Mouse (Mus musculus) forebrain, embryonic 14.5 days (tissue): ENCODE results near the gene Slc6a15. TPM values are rescaled to one million over a fixed set of nuclear protein-coding genes. Genes with fewer than 3 reads are reported as not detected.

Source experiments
- ATAC-seq: fragments of 200-750 bp; cut with Nextera tagmentation; 2 replicates; pipeline ENCODE4 v1.8.0; 2017; ENCODE audit warnings: mild to moderate bottlenecking, moderate library complexity
- DNase-seq: peaks from one replicate; pipeline ENCODE4 v3.0.0-alpha.2; 2015; ENCODE audit warnings: low spot score
- H3K27ac ChIP-seq: fragments of 300-500 bp; sonication (generic); 2 replicates; pipeline ENCODE4 v1.5.1; 2014; ENCODE audit warnings: low read depth, mild to moderate bottlenecking, control low read depth, low read length, moderate library complexity
- H3K27me3 ChIP-seq: fragments of 300-500 bp; sonication (generic); replicated peaks from 2 replicates; pipeline ENCODE4 v1.6.1; 2014; ENCODE audit warnings: low read length, control low read depth, mixed read lengths; ENCODE audit not compliant: control insufficient read depth, insufficient read depth
- H3K36me3 ChIP-seq: fragments of 300-500 bp; sonication (generic); 2 replicates; pipeline ENCODE4 v1.6.1; 2014; ENCODE audit warnings: low read length, control low read depth; ENCODE audit not compliant: control insufficient read depth, insufficient read depth
- H3K4me1 ChIP-seq: fragments of 300-500 bp; sonication (generic); 2 replicates; pipeline ENCODE4 v1.6.1; 2014; ENCODE audit warnings: antibody characterized with exemption, low read length, control low read depth; ENCODE audit not compliant: control insufficient read depth, insufficient read depth
- H3K4me2 ChIP-seq: fragments of 300-500 bp; sonication (generic); 2 replicates; pipeline ENCODE4 v1.6.1; 2014; ENCODE audit warnings: mild to moderate bottlenecking, control low read depth, low read length
- H3K4me3 ChIP-seq: fragments of 300-500 bp; sonication (generic); 2 replicates; pipeline ENCODE4 v1.5.1; 2014; ENCODE audit warnings: low read depth, low read length, control low read depth
- H3K9ac ChIP-seq: fragments of 300-500 bp; sonication (generic); 2 replicates; pipeline ENCODE4 v1.6.1; 2014; ENCODE audit warnings: mild to moderate bottlenecking, low read length, control low read depth, moderate library complexity
- H3K9me3 ChIP-seq: fragments of 300-500 bp; sonication (generic); replicated peaks from 2 replicates; pipeline ENCODE4 v1.6.1; 2016; ENCODE audit warnings: low read length, control low read depth, mixed read lengths; ENCODE audit not compliant: control insufficient read depth
- WGBS: fragments of 180-500 bp; shearing (Covaris S2); extraction: QIAGEN DNeasy Blood & Tissue Kit; methylation state at CpG from one replicate; pipeline ENCODE4 v1.1.7; 2014; 5-methylcytosine and 5-hydroxymethylcytosine counted together
- polyA plus RNA-seq: library from polyadenylated mRNA; unstranded; fragments of >200 nt; fragmentation: Nextera tagmentation; extraction: Ambion mirVana; gene quantifications from 2 replicates; pipeline ENCODE4 v1.2.1, GENCODE M21; 2014

Gene Slc6a15
- polyA plus RNA-seq, 1 experiment from 2014 or later = 57.6 TPM

GRCm38 (mm10) chr10:103402171-103402570 is 34.6 kb downstream of the Slc6a15 start:
- ATAC-seq (peak; percentile 64), DNase-seq (peak; percentile 81)
- no peak overlapping the region for H3K4me2 ChIP-seq
- no peaks in the 10 kb centered on the region for H3K4me1 ChIP-seq
- no peak overlapping the region for H3K9ac ChIP-seq
- no peaks in the 10 kb centered on the region for H3K36me3 ChIP-seq
- H3K4me3 ChIP-seq = no peak overlapping the region
- H3K9me3 ChIP-seq = no peaks in the 10 kb centered on the region
- no peak overlapping the region for H3K27ac ChIP-seq
- no peaks in the 10 kb centered on the region for H3K27me3 ChIP-seq
- WGBS = 15% methylated on average over 4 of the region's 4 CpGs

- no peak for ATAC-seq
- WGBS = 78% methylated on average over 1 of the region's 1 CpGs
- H3K27me3 ChIP-seq = no peaks in the 10 kb centered on the region
Observed at GRCm38 (mm10) chr10:103427717-103428116, 60.1 kb downstream of the Slc6a15 start.

DNA sequence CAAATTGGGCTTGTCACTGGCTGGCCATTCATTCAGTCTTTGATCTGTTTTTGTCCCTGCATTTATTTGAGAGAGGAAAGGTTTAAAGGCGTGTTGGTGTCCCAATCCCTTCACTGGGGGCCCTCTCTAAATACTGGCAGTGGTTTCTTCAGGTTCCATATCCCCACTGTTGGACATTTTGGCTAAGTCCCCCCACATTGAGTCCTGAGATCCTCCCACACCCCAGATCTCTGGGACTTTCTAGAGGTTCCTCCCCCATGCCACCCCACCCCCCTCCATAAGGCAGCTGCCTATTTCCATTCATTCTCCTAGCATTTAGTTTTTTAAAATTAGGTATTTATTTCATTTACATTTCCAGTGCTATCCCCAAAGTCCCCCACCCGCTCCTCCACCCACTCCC is 75.0 kb downstream of the Slc6a15 start:
- H3K27ac ChIP-seq = no peak overlapping the region
- H3K36me3 ChIP-seq = no peaks in the 10 kb centered on the region
- no peaks in the 10 kb centered on the region for H3K27me3 ChIP-seq
- no peak overlapping the region for H3K4me3 ChIP-seq
- DNase-seq (no peak), ATAC-seq (peak; percentile 19)
- WGBS = 78% methylated on average over 2 of the region's 2 CpGs
- no peaks in the 10 kb centered on the region for H3K9me3 ChIP-seq
- H3K4me1 ChIP-seq = no peaks in the 10 kb centered on the region
- H3K9ac ChIP-seq = no peak overlapping the region
- H3K4me2 ChIP-seq = no peak overlapping the region

More at GRCm38 (mm10) chr10:103427717-103428116, 60.1 kb downstream of the Slc6a15 start:
- no peaks in the 10 kb centered on the region for H3K9me3 ChIP-seq
- no peak overlapping the region for H3K27ac ChIP-seq
- DNase-seq = peak; percentile 30
- no peak overlapping the region for H3K4me3 ChIP-seq
- H3K9ac ChIP-seq = no peak overlapping the region
- H3K4me1 ChIP-seq = no peaks in the 10 kb centered on the region
- no peak overlapping the region for H3K4me2 ChIP-seq
- no peaks in the 10 kb centered on the region for H3K36me3 ChIP-seq

GRCm38 (mm10) chr10:103443070-103443469 is 75.5 kb downstream of the Slc6a15 start:
- H3K27ac ChIP-seq = no peak overlapping the region
- H3K4me1 ChIP-seq = no peaks in the 10 kb centered on the region
- H3K9ac ChIP-seq = no peak overlapping the region
- no peak overlapping the region for H3K4me3 ChIP-seq
- ATAC-seq (peak; percentile 95), DNase-seq (peak; percentile 93)
- no peaks in the 10 kb centered on the region for H3K27me3 ChIP-seq
- 45% methylated on average over 3 of the region's 3 CpGs for WGBS
- no peaks in the 10 kb centered on the region for H3K9me3 ChIP-seq
- no peaks in the 10 kb centered on the region for H3K36me3 ChIP-seq
- no peak overlapping the region for H3K4me2 ChIP-seq

- no peak overlapping the region for H3K9ac ChIP-seq
- no peaks in the 10 kb centered on the region for H3K4me1 ChIP-seq
- no peak overlapping the region for H3K27ac ChIP-seq
- no peaks in the 10 kb centered on the region for H3K9me3 ChIP-seq
- no peak for ATAC-seq
- no peak for DNase-seq
- no peaks in the 10 kb centered on the region for H3K27me3 ChIP-seq
- 19% methylated on average over 2 of the region's 2 CpGs for WGBS
- H3K4me3 ChIP-seq = no peak overlapping the region
- H3K4me2 ChIP-seq = no peak overlapping the region
- H3K36me3 ChIP-seq = no peaks in the 10 kb centered on the region
Observed at GRCm38 (mm10) chr10:103448340-103448739, 80.8 kb downstream of the Slc6a15 start.

DNA sequence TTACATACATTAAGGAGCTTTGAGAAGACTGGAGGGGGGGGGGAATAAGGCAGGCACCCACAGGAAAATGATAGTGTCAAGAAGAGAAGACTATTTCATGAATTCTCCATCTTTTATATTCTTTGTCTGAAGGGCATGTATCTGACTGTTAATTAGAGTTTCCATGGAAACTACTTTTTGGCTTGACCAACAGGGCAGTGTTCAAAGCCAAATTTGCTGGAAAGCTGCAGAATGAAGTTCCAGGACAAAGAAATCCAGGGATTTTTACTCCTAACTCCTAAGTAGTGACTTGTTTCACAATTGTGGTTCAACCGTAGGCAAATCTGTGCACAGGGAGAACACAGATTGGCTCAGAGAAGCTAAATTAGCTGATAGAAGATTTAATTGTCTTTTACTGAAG is 90.3 kb downstream of the Slc6a15 start:
- no peaks in the 10 kb centered on the region for H3K9me3 ChIP-seq
- DNase-seq = peak; percentile 62
- H3K27ac ChIP-seq = no peak overlapping the region
- H3K4me2 ChIP-seq = no peak overlapping the region
- no peak overlapping the region for H3K9ac ChIP-seq
- H3K4me3 ChIP-seq = no peak overlapping the region
- no peaks in the 10 kb centered on the region for H3K36me3 ChIP-seq
- peak; percentile 40; the same call in 1 of the 2 replicates for ATAC-seq
- 0 out of 2 replicates have a peak, but pooled peaks cover 2% of the 10 kb centered on the region for H3K4me1 ChIP-seq
- H3K27me3 ChIP-seq = no peaks in the 10 kb centered on the region
- WGBS = 25% methylated on average over 1 of the region's 1 CpGs

Other genes with a start within 250 kb of the Slc6a15 start
- gene Lrriq1, start 131.5 kb upstream of the Slc6a15 start, polyA plus RNA-seq = 2.5 and 2.8 TPM in 2 replicates